Mouse (Mus musculus) thymus, adult 2 months (tissue): Measurements from ENCODE around the gene Vps36. TPM values are rescaled to one million over a fixed set of nuclear protein-coding genes. Genes with fewer than 3 reads are reported as not detected.

Experiments
- DNase-seq: peaks from one replicate; pipeline ENCODE4 v3.0.0; 2021
- H3K27ac ChIP-seq: fragments of 200-500 bp; 2 replicates; pipeline ENCODE4 v1.5.1; 2012; ENCODE audit warnings: low read length, control low read depth; ENCODE audit not compliant: control insufficient read depth, insufficient read depth
- H3K27me3 ChIP-seq: fragments of 200-500 bp; 2 replicates; pipeline ENCODE4 v1.6.1; 2012; ENCODE audit warnings: mild to moderate bottlenecking, low read length, moderate library complexity, mixed read lengths; ENCODE audit not compliant: control insufficient read depth, insufficient read depth
- H3K36me3 ChIP-seq: fragments of 200-500 bp; 2 replicates; pipeline ENCODE4 v1.6.1; 2012; ENCODE audit warnings: mild to moderate bottlenecking, low read length, moderate library complexity; ENCODE audit not compliant: control insufficient read depth, insufficient read depth
- H3K4me1 ChIP-seq: fragments of 200-500 bp; replicated peaks from 2 replicates; pipeline ENCODE4 v1.6.1; 2012; ENCODE audit warnings: low read length; ENCODE audit not compliant: control insufficient read depth, insufficient read depth
- H3K4me3 ChIP-seq: fragments of 200-500 bp; 2 replicates; pipeline ENCODE4 v1.5.1; 2012; ENCODE audit warnings: mild to moderate bottlenecking, low read length, control low read depth, moderate library complexity; ENCODE audit not compliant: control insufficient read depth, insufficient read depth
- CTCF ChIP-seq: fragments of 200-500 bp; IDR thresholded peaks from 2 replicates; pipeline ENCODE4 v1.5.1; 2012; ENCODE audit warnings: mild to moderate bottlenecking, control low read depth, low read length, moderate library complexity, borderline replicate concordance; ENCODE audit not compliant: control insufficient read depth, poor library complexity, insufficient read depth; ENCODE audit errors: extremely low read depth
- POLR2A ChIP-seq: fragments of 200-500 bp; IDR thresholded peaks from 2 replicates; pipeline ENCODE4 v1.6.1; 2012; ENCODE audit warnings: mild to moderate bottlenecking, low read length, control low read depth, moderate library complexity; ENCODE audit not compliant: control insufficient read depth, poor library complexity, insufficient read depth; ENCODE audit errors: extremely low read depth
- WGBS: fragments of 180-500 bp; shearing (Covaris S2); methylation state at CpG from one replicate; pipeline ENCODE4 v1.1.7; 2018; 5-methylcytosine and 5-hydroxymethylcytosine counted together
- polyA plus RNA-seq: library from polyadenylated mRNA; depleted of rRNA; stranded (reverse); fragments of >200 nt; gene quantifications from 2 replicates; pipeline ENCODE4 v1.2.3, GENCODE M21; 2012

Vps36 gene
- polyA plus RNA-seq, 1 experiment: 14.6 TPM

- no peaks in the 10 kb centered on the region for H3K4me1 ChIP-seq
- no peak overlapping the region for H3K27ac ChIP-seq
- H3K4me3 ChIP-seq: no peak overlapping the region
- 91% methylated on average over 3 of the region's 3 CpGs for WGBS
- no peak for TF ChIP-seq POLR2A
- no peak for TF ChIP-seq CTCF
- H3K36me3 ChIP-seq: no peaks in the 10 kb centered on the region
- H3K27me3 ChIP-seq: no peaks in the 10 kb centered on the region
- no peak for DNase-seq
Measured at GRCm38 (mm10) chr8:22150345-22150663, 42.3 kb upstream of the Vps36 start.

DNA sequence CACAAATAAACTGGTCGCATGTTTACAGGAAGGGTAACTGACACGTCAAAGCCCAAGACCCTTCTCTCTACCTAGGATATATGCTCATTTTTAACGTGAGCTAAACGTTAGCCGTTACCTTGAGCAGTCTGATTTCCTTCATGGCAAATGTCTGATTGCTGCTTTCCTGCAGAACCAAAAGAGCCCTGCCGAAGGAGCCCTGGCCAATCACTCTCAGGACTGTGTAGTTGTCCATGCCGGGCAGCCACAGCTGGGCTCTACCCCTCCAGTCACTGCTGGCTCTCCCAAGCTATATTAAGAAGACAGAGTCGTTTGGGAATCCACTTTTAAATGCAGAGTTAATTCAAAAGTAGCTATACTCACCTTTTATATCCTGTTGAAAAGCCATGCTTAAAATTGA is 30.4 kb upstream of the Vps36 start:
- WGBS: 96% methylated on average over 8 of the region's 8 CpGs
- TF ChIP-seq CTCF (no peak), POLR2A (no peak)
- H3K4me1 ChIP-seq: peaks cover 4% of the 10 kb centered on the region
- H3K36me3 ChIP-seq: no peaks in the 10 kb centered on the region
- no peak overlapping the region for H3K27ac ChIP-seq
- DNase-seq: no peak
- H3K27me3 ChIP-seq: no peaks in the 10 kb centered on the region
- H3K4me3 ChIP-seq: no peak overlapping the region

DNA sequence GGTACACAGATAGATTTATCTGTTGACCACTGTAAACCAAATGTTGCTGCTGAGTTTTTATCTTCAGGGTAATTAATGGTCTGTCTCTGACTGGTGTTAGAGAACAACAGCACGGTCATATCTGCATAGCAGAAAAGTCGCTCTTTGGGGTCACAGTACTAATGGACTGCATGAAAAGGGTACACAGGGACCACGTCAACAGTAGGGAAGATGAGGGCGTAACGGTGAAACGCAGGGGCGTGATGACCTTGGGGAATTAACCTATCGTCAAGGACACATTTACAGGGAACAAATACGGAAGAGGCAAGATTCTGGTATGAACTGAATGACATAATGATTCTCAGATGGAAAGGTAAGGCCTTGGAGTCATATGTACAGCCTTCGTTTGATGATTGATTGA is 28.2 kb upstream of the Vps36 start:
- Histone ChIP-seq H3K27ac (no peak overlapping the region), H3K27me3 (no peaks in the 10 kb centered on the region), H3K36me3 (peaks cover 6% of the 10 kb centered on the region; the same call in 1 of the 2 replicates), H3K4me1 (peaks cover 4% of the 10 kb centered on the region), H3K4me3 (no peak overlapping the region)
- TF ChIP-seq CTCF (no peak), POLR2A (no peak)
- WGBS: 96% methylated on average over 10 of the region's 10 CpGs
- no peak for DNase-seq

DNA sequence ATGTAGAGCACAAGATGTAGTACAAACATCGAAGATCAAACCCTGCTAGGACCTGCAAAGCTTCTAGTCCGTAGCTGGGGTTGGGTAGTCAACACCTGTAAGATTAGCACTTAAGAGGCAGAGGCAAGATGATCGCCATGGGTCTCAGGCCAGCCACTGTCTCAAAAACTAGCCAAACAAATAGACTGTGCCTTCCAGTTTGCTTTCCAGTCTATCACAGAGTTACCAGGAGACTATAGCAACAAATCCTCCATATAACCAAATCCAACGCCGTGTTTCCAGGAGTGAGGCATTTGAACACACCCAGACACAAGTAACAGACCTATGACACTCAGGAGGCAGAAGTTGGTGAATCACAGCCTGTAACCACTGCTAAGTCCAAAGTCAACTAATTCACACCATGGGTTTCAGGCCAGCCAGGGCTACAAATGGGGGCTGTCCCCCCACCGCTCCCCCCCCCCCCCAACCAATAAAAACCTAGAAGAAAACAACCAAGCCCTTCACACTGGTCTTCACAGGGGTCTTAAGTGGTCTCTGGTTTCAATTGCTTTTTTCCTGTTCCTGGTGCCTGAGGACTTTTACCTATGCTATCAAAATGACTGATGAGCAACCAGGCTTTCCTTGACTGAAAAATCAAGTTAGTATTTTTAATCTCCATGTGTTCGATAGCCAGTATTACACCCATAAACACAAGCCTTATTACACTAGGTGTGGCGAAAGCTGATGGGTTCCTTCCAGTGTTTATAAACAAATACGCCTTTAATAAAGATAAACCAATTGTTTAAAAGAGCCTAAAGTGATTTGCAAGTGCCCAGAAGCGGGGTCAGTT is 27.1 kb upstream of the Vps36 start:
- peak overlapping the region; percentile 35 for H3K4me3 ChIP-seq

DNA sequence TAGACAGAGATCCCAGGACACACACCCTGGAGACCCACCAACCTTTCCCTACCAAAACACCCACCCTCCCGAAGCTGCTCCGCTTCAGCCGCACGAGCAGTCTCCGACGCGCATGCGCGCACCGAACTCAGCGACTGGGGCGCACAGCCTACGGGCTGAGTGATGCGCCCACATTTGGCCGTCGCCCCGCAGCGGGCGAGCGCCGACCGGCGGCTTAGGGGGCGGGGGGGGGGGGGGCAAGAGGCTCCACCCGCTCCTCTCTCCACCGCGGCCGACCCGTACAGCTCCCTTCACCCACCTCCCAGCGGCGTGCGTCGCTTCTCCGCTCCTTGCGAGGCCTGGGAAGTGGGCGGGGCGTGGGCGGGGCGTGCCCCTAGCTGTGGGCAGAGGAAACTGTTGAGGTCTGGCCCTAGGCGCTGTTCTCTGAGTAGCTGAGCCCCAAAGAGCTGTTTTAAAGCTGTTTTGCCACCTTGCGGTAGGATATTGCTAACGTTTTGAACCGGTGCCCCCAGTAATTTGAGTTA is 26.5 kb upstream of the Vps36 start, which contains the start of gene Nek3:
Gene Nek3 (minus strand): TSS at position 356 of the 524 bp plus-strand sequence.
- TF ChIP-seq CTCF: peak; percentile 61; the same call in 1 of the 2 replicates
- TF ChIP-seq POLR2A: peak; percentile 30; the same call in 1 of the 2 replicates
- Histone ChIP-seq H3K27me3 (no peaks in the 10 kb centered on the region), H3K4me3 (peak within 1 kb of the TSS; percentile 35), H3K27ac (peak within 1 kb of the TSS; percentile 9; the same call in 1 of the 2 replicates), H3K36me3 (peaks cover 6% of the 10 kb centered on the region; the same call in 1 of the 2 replicates), H3K4me1 (peaks cover 4% of the 10 kb centered on the region)
- DNase-seq: peak; percentile 77
- WGBS: under 1% methylated on average over 43 of the region's 43 CpGs

More for the DNA sequence above, 27.1 kb upstream of the Vps36 start:
- no peaks in the 10 kb centered on the region for H3K27me3 ChIP-seq
- peaks cover 4% of the 10 kb centered on the region for H3K4me1 ChIP-seq
- no peak overlapping the region for H3K27ac ChIP-seq
- 58% methylated on average over 10 of the region's 10 CpGs for WGBS
- peaks cover 6% of the 10 kb centered on the region; the same call in 1 of the 2 replicates for H3K36me3 ChIP-seq
- DNase-seq: no peak
- TF ChIP-seq POLR2A (no peak), CTCF (no peak)

GRCm38 (mm10) chr8:22169167-22169566 is 23.4 kb upstream of the Vps36 start:
- no peak for DNase-seq
- Histone ChIP-seq H3K27me3 (no peaks in the 10 kb centered on the region), H3K4me1 (peaks cover 4% of the 10 kb centered on the region), H3K4me3 (no peak overlapping the region), H3K36me3 (peaks cover 10% of the 10 kb centered on the region; the same call in 1 of the 2 replicates), H3K27ac (no peak overlapping the region)
- 88% methylated on average over 5 of the region's 5 CpGs for WGBS
- no peak for TF ChIP-seq CTCF
- no peak for TF ChIP-seq POLR2A
